Mouse (Mus musculus): ENCODE measurements around the gene Rnf121. TPM values are rescaled to one million over a fixed set of nuclear protein-coding genes. Genes with fewer than 3 reads are reported as not detected.

Gene Rnf121
- polyA plus RNA-seq (2014; fragmentation: Nextera tagmentation; extraction: Ambion mirVana), result 29.0 and 30.3 TPM in 2 replicates

- H3K27me3 ChIP-seq (ENCODE audit: control insufficient read depth, insufficient read depth, low read length), result no peaks in the 10 kb centered on the region
- no peaks in the 10 kb centered on the region for H3K9me3 ChIP-seq (ENCODE audit: control insufficient read depth, low read length)
- DNase-seq (ENCODE audit: low spot score) (peak; percentile 95), ATAC-seq (ENCODE audit: insufficient number of reproducible peaks, low FRiP score, low TSS enrichment, low read depth) (peak; percentile 98)
- WGBS, result under 1% methylated on average over 56 of the region's 56 CpGs
- H3K27ac ChIP-seq (replicated peaks; ENCODE audit: low read depth, low read length), result peak within 1 kb of the TSS; percentile 67; the same call in 1 of the 2 replicates
- peak within 1 kb of the TSS; percentile 77 for H3K4me2 ChIP-seq (ENCODE audit: low read depth, severe bottlenecking)
- H3K36me3 ChIP-seq (ENCODE audit: control insufficient read depth, insufficient read depth, low read length), result no peaks in the 10 kb centered on the region
- H3K9ac ChIP-seq (ENCODE audit: low read length), result peak within 1 kb of the TSS; percentile 74
- H3K4me1 ChIP-seq (ENCODE audit: control insufficient read depth, insufficient read depth, low read length), result peaks cover 11% of the 10 kb centered on the region
- peak within 1 kb of the TSS; percentile 71 for H3K4me3 ChIP-seq (ENCODE audit: low read depth, low read length)
Observed at GRCm38 (mm10) chr7:102065046-102065891, at the start of gene Rnf121, which contains the start of the genes Xndc1 and Xntrpc. Gene Rnf121 (minus strand): TSS chr7:102065469. Gene Xndc1 (plus strand): TSS chr7:102065511. Gene Xntrpc (plus strand): TSS chr7:102065713.

- Histone ChIP-seq H3K4me2 (ENCODE audit: low read depth, severe bottlenecking) (no peak overlapping the region), H3K27me3 (ENCODE audit: control insufficient read depth, insufficient read depth, low read length) (no peaks in the 10 kb centered on the region), H3K36me3 (ENCODE audit: control insufficient read depth, insufficient read depth, low read length) (no peaks in the 10 kb centered on the region), H3K4me3 (ENCODE audit: low read depth, low read length) (no peak overlapping the region), H3K9me3 (ENCODE audit: control insufficient read depth, low read length) (no peaks in the 10 kb centered on the region), H3K27ac (replicated peaks; ENCODE audit: low read depth, low read length) (no peak overlapping the region), H3K4me1 (ENCODE audit: control insufficient read depth, insufficient read depth, low read length) (no peaks in the 10 kb centered on the region), H3K9ac (ENCODE audit: low read length) (no peak overlapping the region)
- WGBS, result 78% methylated on average over 45 of the region's 45 CpGs
- ATAC-seq (ENCODE audit: insufficient number of reproducible peaks, low FRiP score, low TSS enrichment, low read depth), result no peak
- no peak for DNase-seq (ENCODE audit: low spot score)
Observed at GRCm38 (mm10) chr7:102113151-102113729, 48.0 kb upstream of the Rnf121 start.

GRCm38 (mm10) chr7:102109746-102110145 is 44.5 kb upstream of the Rnf121 start:
- H3K4me3 ChIP-seq (ENCODE audit: low read depth, low read length), result no peak overlapping the region
- no peak overlapping the region for H3K4me2 ChIP-seq (ENCODE audit: low read depth, severe bottlenecking)
- ATAC-seq (ENCODE audit: insufficient number of reproducible peaks, low FRiP score, low TSS enrichment, low read depth), result no peak
- 91% methylated on average over 4 of the region's 4 CpGs for WGBS
- no peak for DNase-seq (ENCODE audit: low spot score)
- H3K27ac ChIP-seq (replicated peaks; ENCODE audit: low read depth, low read length), result no peak overlapping the region
- H3K27me3 ChIP-seq (ENCODE audit: control insufficient read depth, insufficient read depth, low read length), result 0 out of 2 replicates have a peak, but pooled peaks cover 2% of the 10 kb centered on the region
- no peak overlapping the region for H3K9ac ChIP-seq (ENCODE audit: low read length)
- no peaks in the 10 kb centered on the region for H3K9me3 ChIP-seq (ENCODE audit: control insufficient read depth, low read length)
- H3K4me1 ChIP-seq (ENCODE audit: control insufficient read depth, insufficient read depth, low read length), result peaks cover 5% of the 10 kb centered on the region; the same call in 1 of the 2 replicates
- H3K36me3 ChIP-seq (ENCODE audit: control insufficient read depth, insufficient read depth, low read length), result no peaks in the 10 kb centered on the region

- Histone ChIP-seq H3K36me3 (ENCODE audit: control insufficient read depth, insufficient read depth, low read length) (no peaks in the 10 kb centered on the region), H3K4me2 (ENCODE audit: low read depth, severe bottlenecking) (no peak within 1 kb of the TSS), H3K4me3 (ENCODE audit: low read depth, low read length) (no peak within 1 kb of the TSS), H3K27me3 (ENCODE audit: control insufficient read depth, insufficient read depth, low read length) (0 out of 2 replicates have a peak, but pooled peaks cover 2% of the 10 kb centered on the region), H3K9me3 (ENCODE audit: control insufficient read depth, low read length) (no peaks in the 10 kb centered on the region), H3K27ac (replicated peaks; ENCODE audit: low read depth, low read length) (no peak within 1 kb of the TSS), H3K9ac (ENCODE audit: low read length) (no peak within 1 kb of the TSS; the same call in 1 of the 2 replicates), H3K4me1 (ENCODE audit: control insufficient read depth, insufficient read depth, low read length) (peaks cover 5% of the 10 kb centered on the region; the same call in 1 of the 2 replicates)
- ATAC-seq (ENCODE audit: insufficient number of reproducible peaks, low FRiP score, low TSS enrichment, low read depth) (no peak), DNase-seq (ENCODE audit: low spot score) (no peak)
- 85% methylated on average over 7 of the region's 7 CpGs for WGBS
Observed at GRCm38 (mm10) chr7:102109171-102109570, 43.9 kb upstream of the Rnf121 start, which contains the start of gene Art5. Gene Art5 (minus strand): TSS chr7:102109489.

GRCm38 (mm10) chr7:102108206-102108605 is 42.9 kb upstream of the Rnf121 start:
- Histone ChIP-seq H3K4me3 (ENCODE audit: low read depth, low read length) (no peak overlapping the region), H3K9me3 (ENCODE audit: control insufficient read depth, low read length) (no peaks in the 10 kb centered on the region), H3K4me1 (ENCODE audit: control insufficient read depth, insufficient read depth, low read length) (peaks cover 5% of the 10 kb centered on the region; the same call in 1 of the 2 replicates), H3K36me3 (ENCODE audit: control insufficient read depth, insufficient read depth, low read length) (no peaks in the 10 kb centered on the region), H3K27me3 (ENCODE audit: control insufficient read depth, insufficient read depth, low read length) (0 out of 2 replicates have a peak, but pooled peaks cover 2% of the 10 kb centered on the region), H3K9ac (ENCODE audit: low read length) (no peak overlapping the region), H3K27ac (replicated peaks; ENCODE audit: low read depth, low read length) (no peak overlapping the region), H3K4me2 (ENCODE audit: low read depth, severe bottlenecking) (no peak overlapping the region)
- DNase-seq (ENCODE audit: low spot score) (no peak), ATAC-seq (ENCODE audit: insufficient number of reproducible peaks, low FRiP score, low TSS enrichment, low read depth) (no peak)
- 77% methylated on average over 1 of the region's 1 CpGs for WGBS

GRCm38 (mm10) chr7:102106700-102107141 is 41.5 kb upstream of the Rnf121 start:
- H3K9ac ChIP-seq (ENCODE audit: low read length), result peak overlapping the region; percentile 49; the same call in 1 of the 2 replicates
- peak overlapping the region; percentile 64 for H3K4me2 ChIP-seq (ENCODE audit: low read depth, severe bottlenecking)
- ATAC-seq (ENCODE audit: insufficient number of reproducible peaks, low FRiP score, low TSS enrichment, low read depth) (0 out of 2 replicates have a peak, but pooled peaks have one; percentile 17), DNase-seq (ENCODE audit: low spot score) (peak; percentile 44)
- H3K36me3 ChIP-seq (ENCODE audit: control insufficient read depth, insufficient read depth, low read length), result no peaks in the 10 kb centered on the region
- H3K27me3 ChIP-seq (ENCODE audit: control insufficient read depth, insufficient read depth, low read length), result 0 out of 2 replicates have a peak, but pooled peaks cover 2% of the 10 kb centered on the region
- WGBS, result 12% methylated on average over 23 of the region's 23 CpGs
- H3K4me1 ChIP-seq (ENCODE audit: control insufficient read depth, insufficient read depth, low read length), result peaks cover 5% of the 10 kb centered on the region; the same call in 1 of the 2 replicates
- H3K4me3 ChIP-seq (ENCODE audit: low read depth, low read length), result peak overlapping the region; percentile 15
- H3K9me3 ChIP-seq (ENCODE audit: control insufficient read depth, low read length), result no peaks in the 10 kb centered on the region
- H3K27ac ChIP-seq (replicated peaks; ENCODE audit: low read depth, low read length), result no peak overlapping the region

- no peaks in the 10 kb centered on the region for H3K36me3 ChIP-seq (ENCODE audit: control insufficient read depth, insufficient read depth, low read length)
- H3K9ac ChIP-seq (ENCODE audit: low read length), result no peak overlapping the region
- no peak overlapping the region for H3K4me3 ChIP-seq (ENCODE audit: low read depth, low read length)
- H3K4me1 ChIP-seq (ENCODE audit: control insufficient read depth, insufficient read depth, low read length), result peaks cover 13% of the 10 kb centered on the region
- 79% methylated on average over 5 of the region's 5 CpGs for WGBS
- no peak overlapping the region for H3K4me2 ChIP-seq (ENCODE audit: low read depth, severe bottlenecking)
- no peak overlapping the region for H3K27ac ChIP-seq (replicated peaks; ENCODE audit: low read depth, low read length)
- no peaks in the 10 kb centered on the region for H3K9me3 ChIP-seq (ENCODE audit: control insufficient read depth, low read length)
- DNase-seq (ENCODE audit: low spot score), result no peak
- ATAC-seq (ENCODE audit: insufficient number of reproducible peaks, low FRiP score, low TSS enrichment, low read depth), result no peak
- H3K27me3 ChIP-seq (ENCODE audit: control insufficient read depth, insufficient read depth, low read length), result 0 out of 2 replicates have a peak, but pooled peaks cover 2% of the 10 kb centered on the region
Observed at GRCm38 (mm10) chr7:102104126-102104525, 38.9 kb upstream of the Rnf121 start.

- H3K4me3 ChIP-seq (ENCODE audit: low read depth, low read length), result no peak overlapping the region
- H3K9ac ChIP-seq (ENCODE audit: low read length), result no peak overlapping the region
- H3K27ac ChIP-seq (replicated peaks; ENCODE audit: low read depth, low read length), result no peak overlapping the region
- no peaks in the 10 kb centered on the region for H3K9me3 ChIP-seq (ENCODE audit: control insufficient read depth, low read length)
- 85% methylated on average over 2 of the region's 2 CpGs for WGBS
- no peaks in the 10 kb centered on the region for H3K36me3 ChIP-seq (ENCODE audit: control insufficient read depth, insufficient read depth, low read length)
- peaks cover 13% of the 10 kb centered on the region for H3K4me1 ChIP-seq (ENCODE audit: control insufficient read depth, insufficient read depth, low read length)
- 0 out of 2 replicates have a peak, but pooled peaks cover 2% of the 10 kb centered on the region for H3K27me3 ChIP-seq (ENCODE audit: control insufficient read depth, insufficient read depth, low read length)
- H3K4me2 ChIP-seq (ENCODE audit: low read depth, severe bottlenecking), result no peak overlapping the region
- DNase-seq (ENCODE audit: low spot score), result no peak
- no peak for ATAC-seq (ENCODE audit: insufficient number of reproducible peaks, low FRiP score, low TSS enrichment, low read depth)
Observed at GRCm38 (mm10) chr7:102103555-102103954, 38.3 kb upstream of the Rnf121 start.
